Mouse (Mus musculus) hindbrain, embryonic 10.5 days (tissue): ENCODE measurements around the gene Eml5. TPM values are rescaled to one million over a fixed set of nuclear protein-coding genes. Genes with fewer than 3 reads are reported as not detected.

Source experiments
- DNase-seq: peaks from one replicate; pipeline ENCODE4 v3.0.0-alpha.2; 2017; ENCODE audit warnings: low spot score
- H3K27ac ChIP-seq: fragments of 300-500 bp; sonication (generic); 2 replicates; pipeline ENCODE4 v1.5.1; 2016; ENCODE audit warnings: mild to moderate bottlenecking, moderate library complexity
- H3K27me3 ChIP-seq: fragments of 300-500 bp; sonication (generic); 2 replicates; pipeline ENCODE4 v1.6.1; 2016; ENCODE audit warnings: mild to moderate bottlenecking; ENCODE audit not compliant: poor library complexity, insufficient read depth, severe bottlenecking
- H3K36me3 ChIP-seq: fragments of 300-500 bp; sonication (generic); 2 replicates; pipeline ENCODE4 v1.6.1; 2016; ENCODE audit warnings: mild to moderate bottlenecking, moderate library complexity
- H3K4me1 ChIP-seq: fragments of 300-500 bp; sonication (generic); replicated peaks from 2 replicates; pipeline ENCODE4 v1.6.1; 2016; ENCODE audit warnings: mild to moderate bottlenecking
- H3K4me3 ChIP-seq: fragments of 300-500 bp; sonication (generic); 2 replicates; pipeline ENCODE4 v1.5.1; 2016; ENCODE audit warnings: mild to moderate bottlenecking, moderate library complexity
- H3K9me3 ChIP-seq: fragments of 300-500 bp; sonication (generic); 2 replicates; pipeline ENCODE4 v1.6.1; 2016; ENCODE audit warnings: mild to moderate bottlenecking, moderate library complexity
- WGBS: fragments of 180-500 bp; shearing (Covaris S2); methylation state at CpG from one replicate; pipeline ENCODE4 v1.1.7; 2016; 5-methylcytosine and 5-hydroxymethylcytosine counted together
- polyA plus RNA-seq: library from polyadenylated mRNA; unstranded; fragments of >200 nt; fragmentation: Nextera tagmentation; extraction: Ambion mirVana; gene quantifications from 2 replicates; pipeline ENCODE4 v1.2.1, GENCODE M21; 2016

Gene Eml5
- polyA plus RNA-seq, 1 experiment from 2014 or later: 15.9 TPM

GRCm38 (mm10) chr12:98878693-98879092, 22.6 kb downstream of the Eml5 start:
- Histone ChIP-seq H3K4me3 (no peak overlapping the region), H3K4me1 (no peaks in the 10 kb centered on the region), H3K27ac (no peak overlapping the region), H3K27me3 (no peaks in the 10 kb centered on the region), H3K9me3 (no peaks in the 10 kb centered on the region), H3K36me3 (peaks cover 15% of the 10 kb centered on the region; the same call in 1 of the 2 replicates)
- 48% methylated on average over 1 of the region's 1 CpGs for WGBS
- DNase-seq: no peak

DNA sequence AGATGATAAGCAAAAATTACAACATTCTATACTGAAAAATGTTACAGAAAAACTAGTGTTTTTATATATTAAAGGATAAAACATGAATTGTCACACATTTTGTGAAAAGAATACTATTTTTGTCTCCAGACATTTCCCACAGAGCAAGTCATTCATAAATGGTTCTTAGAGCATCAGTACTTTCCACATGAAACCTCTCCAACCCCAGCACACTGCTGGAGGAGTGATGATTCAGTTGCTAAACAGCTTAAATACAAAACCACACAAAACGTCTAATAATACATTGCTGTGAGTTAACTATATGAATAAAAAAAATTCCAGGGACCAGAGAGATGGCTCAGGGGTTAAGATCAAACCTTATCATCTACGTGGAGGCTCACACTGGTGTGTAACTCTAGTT, 26.1 kb downstream of the Eml5 start:
- no peaks in the 10 kb centered on the region for H3K9me3 ChIP-seq
- no peak overlapping the region for H3K27ac ChIP-seq
- H3K27me3 ChIP-seq: no peaks in the 10 kb centered on the region
- no peaks in the 10 kb centered on the region for H3K4me1 ChIP-seq
- peaks cover 24% of the 10 kb centered on the region; the same call in 1 of the 2 replicates for H3K36me3 ChIP-seq
- WGBS: 77% methylated on average over 2 of the region's 2 CpGs
- DNase-seq: no peak
- H3K4me3 ChIP-seq: no peak overlapping the region

GRCm38 (mm10) chr12:98872836-98873235, 28.4 kb downstream of the Eml5 start:
- peaks cover 34% of the 10 kb centered on the region for H3K36me3 ChIP-seq

DNA sequence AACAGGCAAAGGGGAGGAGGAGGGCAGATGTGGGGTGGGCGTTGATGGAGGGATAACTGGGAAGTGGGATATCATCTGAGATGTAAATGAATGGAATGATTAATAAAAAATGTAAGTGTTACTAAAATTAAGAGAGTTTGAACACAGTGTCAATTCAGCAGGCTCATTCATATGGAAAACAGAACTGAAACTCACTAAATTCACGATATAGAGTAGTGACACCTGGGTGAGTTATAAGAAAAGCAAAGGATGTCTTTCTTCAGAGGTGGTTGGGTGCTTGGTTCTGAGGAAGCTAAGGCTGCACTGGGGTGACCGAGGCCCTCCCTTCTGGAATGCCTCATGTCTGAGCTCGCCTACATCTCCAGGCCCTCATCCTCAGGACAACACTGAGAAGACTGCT, 37.8 kb downstream of the Eml5 start:
- H3K36me3 ChIP-seq: peaks cover 84% of the 10 kb centered on the region
- H3K4me3 ChIP-seq: no peak overlapping the region
- no peak overlapping the region for H3K27ac ChIP-seq
- H3K9me3 ChIP-seq: peaks cover 8% of the 10 kb centered on the region; the same call in 1 of the 2 replicates
- 87% methylated on average over 4 of the region's 4 CpGs for WGBS
- H3K4me1 ChIP-seq: no peaks in the 10 kb centered on the region
- no peaks in the 10 kb centered on the region for H3K27me3 ChIP-seq
- DNase-seq: no peak

More at GRCm38 (mm10) chr12:98872836-98873235, 28.4 kb downstream of the Eml5 start:
- no peak overlapping the region for H3K27ac ChIP-seq
- DNase-seq: no peak
- no peaks in the 10 kb centered on the region for H3K4me1 ChIP-seq
- no peaks in the 10 kb centered on the region for H3K27me3 ChIP-seq
- no peaks in the 10 kb centered on the region for H3K9me3 ChIP-seq
- 95% methylated on average over 10 of the region's 10 CpGs for WGBS
- no peak overlapping the region for H3K4me3 ChIP-seq

- H3K27ac ChIP-seq: no peak overlapping the region
- H3K36me3 ChIP-seq: peaks cover 64% of the 10 kb centered on the region
- H3K27me3 ChIP-seq: no peaks in the 10 kb centered on the region
- 86% methylated on average over 2 of the region's 2 CpGs for WGBS
- no peak for DNase-seq
- no peak overlapping the region for H3K4me3 ChIP-seq
- peaks cover 8% of the 10 kb centered on the region; the same call in 1 of the 2 replicates for H3K9me3 ChIP-seq
- H3K4me1 ChIP-seq: no peaks in the 10 kb centered on the region
Measured at GRCm38 (mm10) chr12:98860316-98860715, 41.0 kb downstream of the Eml5 start.

DNA sequence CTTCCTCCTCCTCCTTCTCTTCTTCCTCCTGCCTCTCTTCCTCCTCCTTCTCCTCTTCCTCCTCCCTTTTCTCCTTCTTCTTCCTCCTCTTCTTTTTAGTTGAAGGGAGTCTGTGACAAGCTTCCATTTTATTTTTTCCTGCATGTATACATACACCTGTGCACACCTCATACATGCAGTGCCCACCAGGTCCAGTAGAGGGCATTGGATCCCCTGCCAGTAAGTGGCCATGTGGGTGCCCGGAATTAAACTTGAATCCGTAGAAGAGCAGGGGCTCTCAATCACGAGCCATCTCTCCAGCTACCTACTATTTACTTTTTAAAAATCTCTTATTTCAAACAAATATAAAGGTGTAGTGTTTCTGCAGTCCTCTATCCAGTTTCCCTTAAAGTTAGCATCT, 50.5 kb downstream of the Eml5 start:
- no peaks in the 10 kb centered on the region for H3K27me3 ChIP-seq
- no peaks in the 10 kb centered on the region for H3K4me1 ChIP-seq
- H3K9me3 ChIP-seq: no peaks in the 10 kb centered on the region
- H3K27ac ChIP-seq: no peak overlapping the region
- DNase-seq: peak; percentile 47
- WGBS: 44% methylated on average over 3 of the region's 3 CpGs
- no peak overlapping the region for H3K4me3 ChIP-seq
- peaks cover 18% of the 10 kb centered on the region for H3K36me3 ChIP-seq

DNA sequence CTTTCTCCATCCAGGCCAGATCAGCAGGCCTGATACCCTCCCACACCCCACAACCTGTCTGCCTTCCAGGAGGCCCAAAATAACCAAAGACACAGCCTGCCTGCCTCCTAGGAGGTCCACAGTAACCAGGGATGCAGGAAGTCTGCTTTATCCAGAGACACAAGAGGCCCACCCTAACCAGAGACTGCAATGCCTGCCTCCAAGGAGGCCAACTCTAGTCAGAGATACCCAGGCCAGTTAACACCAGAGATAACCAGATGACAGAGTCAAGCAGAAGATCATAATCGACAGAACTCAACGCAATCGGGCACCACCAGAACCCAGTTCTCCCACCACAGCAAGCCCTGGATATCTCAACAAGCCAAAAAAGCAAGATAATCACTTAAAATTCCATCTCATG, 56.5 kb downstream of the Eml5 start:
- no peak for DNase-seq
- no peaks in the 10 kb centered on the region for H3K4me1 ChIP-seq
- no peak overlapping the region for H3K4me3 ChIP-seq
- peaks cover 47% of the 10 kb centered on the region for H3K36me3 ChIP-seq
- WGBS: 96% methylated on average over 3 of the region's 3 CpGs
- H3K27ac ChIP-seq: no peak overlapping the region
- H3K27me3 ChIP-seq: no peaks in the 10 kb centered on the region
- H3K9me3 ChIP-seq: no peaks in the 10 kb centered on the region

GRCm38 (mm10) chr12:98840135-98840534, 61.1 kb downstream of the Eml5 start:
- WGBS: 90% methylated on average over 3 of the region's 3 CpGs
- DNase-seq: no peak
- no peak overlapping the region for H3K4me3 ChIP-seq
- no peak overlapping the region for H3K27ac ChIP-seq
- no peaks in the 10 kb centered on the region for H3K27me3 ChIP-seq
- peaks cover 54% of the 10 kb centered on the region for H3K36me3 ChIP-seq
- no peaks in the 10 kb centered on the region for H3K9me3 ChIP-seq
- no peaks in the 10 kb centered on the region for H3K4me1 ChIP-seq

DNA sequence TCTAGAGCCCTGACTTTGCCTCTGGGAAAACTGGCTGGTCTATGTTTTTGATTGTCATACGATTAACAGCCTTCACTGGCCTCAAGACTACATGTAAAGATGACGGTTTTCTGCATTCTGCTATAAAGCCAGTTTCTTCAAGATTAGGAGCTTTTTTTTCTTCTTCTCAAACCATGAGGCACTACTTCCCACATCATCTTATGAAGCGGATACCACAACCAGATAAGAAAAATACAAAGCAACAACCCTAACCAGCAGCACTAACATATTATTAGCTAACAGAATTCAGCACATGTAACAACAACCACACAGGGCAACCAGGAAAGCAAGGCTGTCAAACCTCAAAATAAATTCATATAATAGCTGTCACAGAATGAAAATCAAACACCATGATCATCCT, 63.3 kb downstream of the Eml5 start:
- Histone ChIP-seq H3K27ac (no peak overlapping the region), H3K4me1 (no peaks in the 10 kb centered on the region), H3K36me3 (peaks cover 62% of the 10 kb centered on the region), H3K27me3 (no peaks in the 10 kb centered on the region), H3K9me3 (no peaks in the 10 kb centered on the region), H3K4me3 (no peak overlapping the region)
- WGBS: 94% methylated on average over 3 of the region's 3 CpGs
- no peak for DNase-seq

- no peaks in the 10 kb centered on the region for H3K9me3 ChIP-seq
- DNase-seq: no peak
- no peaks in the 10 kb centered on the region for H3K27me3 ChIP-seq
- no peak overlapping the region for H3K4me3 ChIP-seq
- no peak overlapping the region for H3K27ac ChIP-seq
- H3K36me3 ChIP-seq: peaks cover 58% of the 10 kb centered on the region
- H3K4me1 ChIP-seq: no peaks in the 10 kb centered on the region
- WGBS: 91% methylated on average over 2 of the region's 2 CpGs
Measured at GRCm38 (mm10) chr12:98835466-98835865, 65.8 kb downstream of the Eml5 start.

GRCm38 (mm10) chr12:98834879-98835278, 66.4 kb downstream of the Eml5 start:
- H3K27ac ChIP-seq: no peak overlapping the region
- H3K36me3 ChIP-seq: peaks cover 63% of the 10 kb centered on the region
- no peaks in the 10 kb centered on the region for H3K9me3 ChIP-seq
- no peaks in the 10 kb centered on the region for H3K4me1 ChIP-seq
- 92% methylated on average over 2 of the region's 2 CpGs for WGBS
- no peak for DNase-seq
- H3K4me3 ChIP-seq: no peak overlapping the region
- H3K27me3 ChIP-seq: no peaks in the 10 kb centered on the region

- 95% methylated on average over 1 of the region's 1 CpGs for WGBS
Measured at GRCm38 (mm10) chr12:98833901-98834300, 67.4 kb downstream of the Eml5 start.

DNA sequence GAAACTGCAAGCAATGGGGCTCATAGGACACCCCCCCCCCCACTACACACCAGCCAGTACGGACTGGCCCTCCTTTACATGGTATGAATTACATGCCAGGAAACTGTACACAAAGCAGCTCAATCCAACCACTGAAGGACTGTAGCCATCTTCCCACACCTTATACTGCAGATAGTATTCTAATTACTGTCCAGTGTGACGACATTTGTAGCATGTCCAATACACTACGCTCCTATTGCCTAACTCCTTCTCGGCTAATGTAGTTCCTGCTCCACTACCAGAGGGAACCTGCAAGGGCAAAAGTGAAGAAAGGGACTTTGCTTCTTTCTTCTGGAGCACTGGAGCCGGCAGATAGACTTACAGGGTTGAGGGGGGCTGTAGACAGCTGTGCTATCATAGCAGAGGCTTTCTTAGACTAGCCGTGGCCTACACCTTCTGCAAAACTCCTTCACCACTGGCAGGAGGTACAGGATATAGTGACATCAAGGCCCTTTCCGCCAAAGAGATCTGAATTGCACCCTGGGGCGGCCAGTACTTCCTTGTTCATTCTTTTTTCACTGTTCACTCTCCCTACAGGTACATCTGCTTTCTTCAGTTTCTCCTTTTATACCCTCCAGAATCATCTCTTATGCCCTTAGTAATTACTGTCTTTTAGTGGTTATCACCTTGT, 68.2 kb downstream of the Eml5 start:
- Histone ChIP-seq H3K27me3 (no peaks in the 10 kb centered on the region), H3K36me3 (peaks cover 80% of the 10 kb centered on the region)
- 92% methylated on average over 8 of the region's 8 CpGs for WGBS

More at GRCm38 (mm10) chr12:98833901-98834300, 67.4 kb downstream of the Eml5 start:
- Histone ChIP-seq H3K4me1 (no peaks in the 10 kb centered on the region), H3K4me3 (no peak overlapping the region), H3K27ac (no peak overlapping the region), H3K27me3 (no peaks in the 10 kb centered on the region), H3K9me3 (no peaks in the 10 kb centered on the region), H3K36me3 (peaks cover 73% of the 10 kb centered on the region)
- DNase-seq: no peak

DNA sequence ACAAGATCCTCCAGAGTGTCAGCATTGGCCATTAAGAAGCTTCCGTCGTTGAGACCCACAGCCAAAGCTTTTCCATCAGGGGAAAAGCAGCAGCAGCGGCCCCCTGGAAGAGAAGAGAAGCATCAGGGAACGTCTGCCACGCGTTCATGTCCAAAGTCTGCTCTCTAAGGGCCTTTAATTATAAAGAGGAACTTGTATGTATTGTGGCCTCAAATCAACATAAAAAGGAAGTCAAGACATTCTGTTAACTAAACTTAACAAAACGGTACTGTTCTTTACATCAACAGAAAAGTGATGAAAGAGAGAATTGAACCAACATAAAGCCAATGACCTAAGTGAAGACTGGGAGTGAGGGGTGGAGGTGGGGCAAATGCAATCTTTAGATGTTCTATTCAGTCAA, 70.2 kb downstream of the Eml5 start:
- DNase-seq: no peak
- H3K36me3 ChIP-seq: peaks cover 71% of the 10 kb centered on the region
- no peak overlapping the region for H3K27ac ChIP-seq
- no peak overlapping the region for H3K4me3 ChIP-seq
- WGBS: 86% methylated on average over 7 of the region's 7 CpGs
- no peaks in the 10 kb centered on the region for H3K4me1 ChIP-seq
- no peaks in the 10 kb centered on the region for H3K9me3 ChIP-seq
- H3K27me3 ChIP-seq: no peaks in the 10 kb centered on the region

More for the DNA sequence above, 68.2 kb downstream of the Eml5 start:
- Histone ChIP-seq H3K4me1 (no peaks in the 10 kb centered on the region), H3K27ac (no peak overlapping the region), H3K9me3 (no peaks in the 10 kb centered on the region), H3K4me3 (no peak overlapping the region)
- DNase-seq: no peak
